In the genomic region with DNA sequence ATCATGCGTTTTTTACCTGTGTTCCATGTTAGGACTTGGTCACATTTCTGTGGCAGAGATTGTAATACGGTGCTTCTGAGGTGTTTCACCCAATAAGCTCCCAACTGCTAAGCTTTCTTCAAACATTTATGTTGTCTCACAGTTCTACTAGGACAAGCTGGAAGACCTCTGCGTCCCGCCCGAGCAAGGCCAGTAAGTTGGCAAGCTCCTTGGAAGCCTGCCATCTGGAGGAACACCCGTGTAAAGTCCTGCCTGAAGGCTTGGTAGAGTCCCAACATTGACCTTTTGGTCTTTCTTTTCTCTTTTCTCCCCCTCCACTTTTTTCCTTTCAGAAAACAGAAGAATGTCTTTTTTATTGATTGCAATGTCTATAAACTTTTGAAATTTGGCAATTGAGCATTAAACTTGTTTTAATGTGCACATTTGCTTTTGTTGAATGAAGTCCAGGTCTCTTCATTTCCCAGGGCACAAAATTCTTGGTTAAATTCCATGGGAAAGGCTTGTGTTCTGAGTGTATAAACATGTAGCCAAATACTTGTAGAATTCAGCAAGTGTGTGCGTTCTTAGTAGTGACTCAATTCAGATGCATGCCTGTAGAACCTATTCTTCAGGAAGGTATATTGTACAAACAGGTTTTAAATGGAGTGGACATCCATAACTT, we compare ENCODE assay signal across 9 mouse cellular contexts.
DNase-seq lines count a peak whose midpoint lies in the region; ATAC-seq lines count a peak whose summit lies in the region.
"Had no signal": no experiment of that assay in that cellular context is flagged by ENCODE, and none has a peak within 500 bp of the region (broad histone marks: within the 10 kb centered on the region; RNA-seq: fewer than 3 reads in every experiment).

No protein-coding gene starts in this region.

- intact Hi-C loops in left cerebral cortex, postnatal 10 days (cut with DNase I), result no loop called here

- peak overlapping the region; percentile 27; the same call in 1 of the 2 replicates for H3K27ac ChIP-seq in lung, embryonic 16.5 days (ENCODE audit: low read length)
- H3K27ac ChIP-seq in midbrain, embryonic 14.5 days (replicated peaks; ENCODE audit: low read depth, low read length), result no peak overlapping the region
- no peak overlapping the region for H3K27ac ChIP-seq in forebrain, embryonic 13.5 days

- ATAC-seq in lung, embryonic 16.5 days (ENCODE audit: low read depth), result no peak
- no peak for ATAC-seq in midbrain, embryonic 14.5 days (ENCODE audit: low FRiP score, low TSS enrichment)
- ATAC-seq in forebrain, embryonic 13.5 days, result no peak

- no peaks in the 10 kb centered on the region for H3K9me3 ChIP-seq in lung, embryonic 16.5 days (ENCODE audit: control insufficient read depth, low read length)
- H3K9me3 ChIP-seq in midbrain, embryonic 14.5 days (ENCODE audit: control insufficient read depth, low read length), result no peaks in the 10 kb centered on the region
- no peaks in the 10 kb centered on the region for H3K9me3 ChIP-seq in forebrain, embryonic 13.5 days (replicated peaks)
- H3K9me3 ChIP-seq: G1E had no signal

- peaks cover 15% of the 10 kb centered on the region for H3K4me1 ChIP-seq in lung, embryonic 16.5 days (replicated peaks; ENCODE audit: control insufficient read depth, insufficient read depth, low read length)
- no peaks in the 10 kb centered on the region for H3K4me1 ChIP-seq in midbrain, embryonic 14.5 days (ENCODE audit: control insufficient read depth, insufficient read depth, low read length)
- no peaks in the 10 kb centered on the region for H3K4me1 ChIP-seq in forebrain, embryonic 13.5 days

- H3K4me3 ChIP-seq in lung, embryonic 16.5 days (ENCODE audit: low read length), result no peak overlapping the region
- H3K4me3 ChIP-seq in midbrain, embryonic 14.5 days (replicated peaks; ENCODE audit: low read depth, low read length), result no peak overlapping the region
- no peak overlapping the region for H3K4me3 ChIP-seq in forebrain, embryonic 13.5 days

- no peak overlapping the region for H3K9ac ChIP-seq in lung, embryonic 16.5 days (ENCODE audit: low read length)
- H3K9ac ChIP-seq in midbrain, embryonic 14.5 days (replicated peaks; ENCODE audit: low read length), result no peak overlapping the region
- no peak overlapping the region for H3K9ac ChIP-seq in forebrain, embryonic 13.5 days

- H3K27me3 ChIP-seq in lung, embryonic 16.5 days (ENCODE audit: control insufficient read depth, insufficient read depth, low read depth, low read length), result no peaks in the 10 kb centered on the region
- no peaks in the 10 kb centered on the region for H3K27me3 ChIP-seq in midbrain, embryonic 14.5 days (ENCODE audit: control insufficient read depth, insufficient read depth, low read length)
- no peaks in the 10 kb centered on the region for H3K27me3 ChIP-seq in forebrain, embryonic 13.5 days

- DNase-seq in left cerebral cortex, postnatal 10 days (ENCODE audit: extremely low spot score in 1 of 2, low spot score in 2 of 2), result peak; percentile 39 to 40
- no peak for DNase-seq in left cerebral cortex, adult 11 months (ENCODE audit: low spot score)
- peak; percentile 77 for DNase-seq in brain, adult 2 months (ENCODE audit: low read depth, low spot score)
- DNase-seq in heart, adult 8-10 months (ENCODE audit: low spot score), result peak; percentile 68
- no peak for DNase-seq in midbrain, embryonic 14.5 days
- DNase-seq in thymus, postnatal 10 days (ENCODE audit: low spot score in 2 of 2), result no peak

- no peak overlapping the region for H3K4me2 ChIP-seq in lung, embryonic 16.5 days (ENCODE audit: low read depth, low read length)
- H3K4me2 ChIP-seq in midbrain, embryonic 14.5 days (ENCODE audit: low read length), result no peak overlapping the region
- H3K4me2 ChIP-seq in forebrain, embryonic 13.5 days, result no peak overlapping the region

- no peaks in the 10 kb centered on the region for H3K36me3 ChIP-seq in lung, embryonic 16.5 days (ENCODE audit: control insufficient read depth, insufficient read depth, low read length)
- no peaks in the 10 kb centered on the region for H3K36me3 ChIP-seq in midbrain, embryonic 14.5 days (ENCODE audit: control insufficient read depth, insufficient read depth, low read length)
- no peaks in the 10 kb centered on the region for H3K36me3 ChIP-seq in forebrain, embryonic 13.5 days (ENCODE audit: poor library complexity, severe bottlenecking)
- H3K36me3 ChIP-seq: G1E had no signal

- WGBS in lung, embryonic 16.5 days, result 51% methylated on average over 7 of the region's 7 CpGs
- WGBS in midbrain, embryonic 14.5 days, result 86% methylated on average over 7 of the region's 7 CpGs
- WGBS in forebrain, embryonic 13.5 days, result 85% methylated on average over 7 of the region's 7 CpGs

Comparison
In these comparisons a context has a peak if more than half of its experiments do, and no peak if none do; other contexts are left out.
1. DNase-seq: peak in left cerebral cortex, postnatal 10 days (2 of 2), brain, adult 2 months (single experiment) and heart, adult 8-10 months (single experiment); none in left cerebral cortex, adult 11 months (single experiment), midbrain, embryonic 14.5 days (single experiment) and thymus, postnatal 10 days (0 of 2).